Mouse (Mus musculus): Measurements from ENCODE around the gene Gnrhr.

GRCm38 (mm10) chr5:86244880-86245279 lies 47.2 kb upstream of the Gnrhr start:
- TF ChIP-seq CTCF (conservative IDR thresholded peaks at IDR 0.05; ENCODE audit: insufficient read depth, insufficient read length, low read depth, low read length) (no peak), POLR2A (IDR thresholded peaks at IDR 0.05; ENCODE audit: low read depth, low read length) (no peak)
